Mouse (Mus musculus) cerebellum, adult 2 months (tissue): ENCODE data around the gene Skap2. TPM values are rescaled to one million over a fixed set of nuclear protein-coding genes. Genes with fewer than 3 reads are reported as not detected.
A peak's percentile ranks its signal among the peaks of the same experiment; 100 is the strongest.

Source experiments
- DNase-seq, 2 experiments: peaks; one replicate each; pipeline ENCODE4 v3.0.0; 2021
- H3K27ac ChIP-seq: fragments of 200-500 bp; 2 replicates; pipeline ENCODE4 v1.5.1; 2012; ENCODE audit warnings: low read length, control low read depth, inconsistent platforms; ENCODE audit not compliant: insufficient read depth
- H3K27me3 ChIP-seq: fragments of 200-500 bp; 2 replicates; pipeline ENCODE4 v1.6.1; 2012; ENCODE audit warnings: inconsistent platforms, mild to moderate bottlenecking, low read length, moderate library complexity; ENCODE audit not compliant: control insufficient read depth, insufficient read depth
- H3K4me1 ChIP-seq: fragments of 200-500 bp; 2 replicates; pipeline ENCODE4 v1.6.1; 2011; ENCODE audit warnings: low read length; ENCODE audit not compliant: control insufficient read depth, insufficient read depth
- H3K4me3 ChIP-seq: fragments of 200-500 bp; replicated peaks from 2 replicates; pipeline ENCODE3; 2011; ENCODE audit warnings: mild to moderate bottlenecking, low read depth, low read length, control low read depth; ENCODE audit not compliant: insufficient read depth
- CTCF ChIP-seq: fragments of 200-500 bp; IDR thresholded peaks from 2 replicates; pipeline ENCODE4 v1.5.1; 2011; ENCODE audit warnings: low read depth, mild to moderate bottlenecking, control low read depth, low read length, moderate library complexity, borderline replicate concordance; ENCODE audit not compliant: insufficient read depth
- POLR2A ChIP-seq: fragments of 200-500 bp; IDR thresholded peaks from 2 replicates; pipeline ENCODE4 v1.6.1; 2011; ENCODE audit warnings: low read length, control low read depth, borderline replicate concordance; ENCODE audit not compliant: insufficient read depth
- WGBS: fragments of 180-500 bp; shearing (Covaris S2); methylation state at CpG from one replicate; pipeline ENCODE4 v1.1.7; 2018; 5-methylcytosine and 5-hydroxymethylcytosine counted together
- polyA plus RNA-seq: library from polyadenylated mRNA; depleted of rRNA; stranded (reverse); fragments of >200 nt; gene quantifications from 2 replicates; pipeline ENCODE4 v1.2.3, GENCODE M21; 2012

Skap2 gene
- polyA plus RNA-seq, 1 experiment = 19.2 TPM

GRCm38 (mm10) chr6:52011559-52012408, 565 bp downstream of the Skap2 start:
- Histone ChIP-seq H3K4me3 (peak overlapping the region; percentile 69), H3K27me3 (peaks cover 1% of the 10 kb centered on the region; the same call in 1 of the 2 replicates), H3K4me1 (no peaks in the 10 kb centered on the region), H3K27ac (no peak overlapping the region)
- no peak for TF ChIP-seq CTCF
- TF ChIP-seq POLR2A = no peak
- DNase-seq = no peak
- 9% methylated on average over 26 of the region's 26 CpGs for WGBS

- H3K4me3 ChIP-seq = no peak overlapping the region
- no peak for TF ChIP-seq POLR2A
- TF ChIP-seq CTCF = no peak
- H3K27me3 ChIP-seq = peaks cover 7% of the 10 kb centered on the region; the same call in 1 of the 2 replicates
- H3K4me1 ChIP-seq = no peaks in the 10 kb centered on the region
- H3K27ac ChIP-seq = no peak overlapping the region
- no peak for DNase-seq
- 71% methylated on average over 6 of the region's 6 CpGs for WGBS
Observed at GRCm38 (mm10) chr6:52009385-52009784, 3.0 kb downstream of the Skap2 start.

- H3K27me3 ChIP-seq = peaks cover 7% of the 10 kb centered on the region; the same call in 1 of the 2 replicates
- no peak overlapping the region for H3K4me3 ChIP-seq
- no peak overlapping the region for H3K27ac ChIP-seq
- TF ChIP-seq CTCF = no peak
- no peaks in the 10 kb centered on the region for H3K4me1 ChIP-seq
- WGBS = 58% methylated on average over 3 of the region's 3 CpGs
- DNase-seq = no peak
Observed at GRCm38 (mm10) chr6:52008757-52009156, 3.6 kb downstream of the Skap2 start.

GRCm38 (mm10) chr6:52006649-52007218, 5.6 kb downstream of the Skap2 start:
- H3K4me3 ChIP-seq = no peak overlapping the region
- WGBS = 12% methylated on average over 13 of the region's 13 CpGs
- peaks cover 7% of the 10 kb centered on the region; the same call in 1 of the 2 replicates for H3K27me3 ChIP-seq
- DNase-seq = no peak
- TF ChIP-seq POLR2A (no peak), CTCF (no peak)
- no peak overlapping the region for H3K27ac ChIP-seq
- H3K4me1 ChIP-seq = no peaks in the 10 kb centered on the region

GRCm38 (mm10) chr6:52005963-52006648, 6.2 kb downstream of the Skap2 start:
- TF ChIP-seq POLR2A = no peak
- no peak for TF ChIP-seq CTCF
- 10% methylated on average over 19 of the region's 19 CpGs for WGBS
- Histone ChIP-seq H3K27ac (no peak overlapping the region), H3K27me3 (peaks cover 7% of the 10 kb centered on the region; the same call in 1 of the 2 replicates), H3K4me3 (no peak overlapping the region), H3K4me1 (no peaks in the 10 kb centered on the region)
- DNase-seq = peak; percentile 8 to 22

GRCm38 (mm10) chr6:52005616-52005962, 6.8 kb downstream of the Skap2 start:
- Histone ChIP-seq H3K27me3 (peaks cover 7% of the 10 kb centered on the region; the same call in 1 of the 2 replicates), H3K27ac (no peak overlapping the region), H3K4me3 (no peak overlapping the region), H3K4me1 (no peaks in the 10 kb centered on the region)
- DNase-seq = no peak
- TF ChIP-seq CTCF (no peak), POLR2A (no peak)
- WGBS = 13% methylated on average over 8 of the region's 8 CpGs

GRCm38 (mm10) chr6:52004995-52005394, 7.4 kb downstream of the Skap2 start:
- WGBS = 41% methylated on average over 3 of the region's 3 CpGs

More at GRCm38 (mm10) chr6:52004995-52005394, 7.4 kb downstream of the Skap2 start:
- H3K4me3 ChIP-seq = no peak overlapping the region
- no peak for TF ChIP-seq POLR2A
- TF ChIP-seq CTCF = no peak
- peaks cover 7% of the 10 kb centered on the region; the same call in 1 of the 2 replicates for H3K27me3 ChIP-seq
- H3K4me1 ChIP-seq = no peaks in the 10 kb centered on the region
- no peak for DNase-seq
- H3K27ac ChIP-seq = no peak overlapping the region
